Mouse (Mus musculus) liver, adult 2 months (tissue): Measurements from ENCODE around the gene Enoph1.

Experiments
- CTCF ChIP-seq: fragments of 200-500 bp; IDR thresholded peaks from 2 replicates; pipeline ENCODE4 v1.5.1; 2011; ENCODE audit warnings: low read depth, low read length, control low read depth
- POLR2A ChIP-seq: fragments of 200-500 bp; IDR thresholded peaks from 2 replicates; pipeline ENCODE4 v1.6.1; 2011; ENCODE audit warnings: low read length, control low read depth; ENCODE audit not compliant: insufficient read depth; ENCODE audit errors: extremely low read depth

DNA sequence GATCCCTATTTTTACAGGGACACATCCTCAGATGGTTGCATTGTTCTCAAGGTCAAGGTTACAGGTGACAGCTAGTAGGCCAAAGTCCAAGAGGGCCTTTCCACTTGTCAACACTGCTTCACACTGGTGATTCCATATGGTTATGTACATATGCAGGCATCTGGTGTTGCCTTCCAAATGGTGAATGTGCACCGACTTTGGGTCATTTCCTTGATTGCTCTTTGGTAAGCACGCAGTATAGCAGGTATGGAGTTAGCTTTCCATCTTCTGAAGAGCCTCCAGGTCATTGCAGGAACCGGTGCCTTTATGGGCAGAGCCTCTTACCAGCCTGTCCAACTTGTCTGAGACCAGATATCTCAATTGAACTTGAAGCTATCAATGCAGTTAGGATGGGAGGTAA lies 7.1 kb upstream of the Enoph1 start:
- TF ChIP-seq POLR2A (no peak), CTCF (no peak)
